Mouse (Mus musculus) left cerebral cortex, adult 2 months (tissue): ENCODE results near the gene Tgfb2. TPM values are rescaled to one million over a fixed set of nuclear protein-coding genes. Genes with fewer than 3 reads are reported as not detected.

ENCODE experiments used
- DNase-seq, 2 experiments: peaks; one replicate each; pipeline ENCODE4 v3.0.0; 2021 to 2022; ENCODE audit warnings: low spot score in 2 of 2, mixed read lengths in 1 of 2; ENCODE audit errors: extremely low spot score in 1 of 2
- H3K27ac ChIP-seq: fragments of 200-600 bp; 2 replicates; pipeline ENCODE4 v1.8.1; 2022
- H3K4me3 ChIP-seq: fragments of 200-600 bp; 2 replicates; pipeline ENCODE4 v1.8.1; 2022
- CTCF ChIP-seq: fragments of 200-600 bp; IDR thresholded peaks from 2 replicates; pipeline ENCODE4 v1.8.1; 2022; ENCODE audit warnings: antibody characterized with exemption, mild to moderate bottlenecking, moderate library complexity
- intact Hi-C: fragments of 180-260 bp; cut with DNase I; formaldehyde crosslinking; loops from one replicate; pipeline ENCODE4 v1.15.1; 2025
- total RNA-seq, 2 experiments: library from RNA; stranded (reverse); gene quantifications; 2 replicates each; pipeline ENCODE4 v1.2.3; 2021

Gene Tgfb2
- total RNA-seq, 2 experiments from 2014 or later: 6.0 to 7.4 TPM

- intact Hi-C loops: loop anchor here (10.0 kb wide), 1 partner anchor 604 kb away; the partner anchor contains the start of gene Lyplal1
- no peak for DNase-seq
Observed at GRCm38 (mm10) chr1:186718881-186719280, 13.1 kb upstream of the Tgfb2 start.

GRCm38 (mm10) chr1:186714980-186715896 is 9.4 kb upstream of the Tgfb2 start:
- TF ChIP-seq CTCF: no peak
- no peak for DNase-seq
- Histone ChIP-seq H3K4me3 (no peak overlapping the region), H3K27ac (no peak overlapping the region)
- intact Hi-C loops: loop anchor here (2.0 to 10.0 kb wide), 3 partner anchors 258 to 600 kb away; partner anchors contain the start of gene Lyplal1

More at GRCm38 (mm10) chr1:186718881-186719280, 13.1 kb upstream of the Tgfb2 start:
- Histone ChIP-seq H3K4me3 (no peak overlapping the region), H3K27ac (no peak overlapping the region)
- no peak for TF ChIP-seq CTCF

GRCm38 (mm10) chr1:186714215-186714614 is 8.4 kb upstream of the Tgfb2 start:
- no peak for DNase-seq
- TF ChIP-seq CTCF: no peak
- no peak overlapping the region for H3K27ac ChIP-seq
- intact Hi-C loops: loop anchor here (2.0 to 10.0 kb wide), 3 partner anchors 257 to 599 kb away; partner anchors contain the start of gene Lyplal1
- H3K4me3 ChIP-seq: no peak overlapping the region

GRCm38 (mm10) chr1:186712802-186713471 is 7.1 kb upstream of the Tgfb2 start:
- Histone ChIP-seq H3K4me3 (no peak overlapping the region), H3K27ac (no peak overlapping the region)
- intact Hi-C loops: loop anchor here (2.0 to 10.0 kb wide), 4 partner anchors 256 to 1166 kb away; partner anchors contain the start of gene Lyplal1
- DNase-seq: no peak
- TF ChIP-seq CTCF: peak; percentile 83

- peak; percentile 20 for TF ChIP-seq CTCF
- Histone ChIP-seq H3K27ac (peak overlapping the region; percentile 63), H3K4me3 (peak overlapping the region; percentile 83)
- peak; percentile 56 to 64 for DNase-seq
- intact Hi-C loops: loop anchor here (5.0 kb wide), 3 partner anchors 98 to 463 kb away; no protein-coding TSS in a partner anchor
Observed at GRCm38 (mm10) chr1:186705203-186705914, 430 bp downstream of the Tgfb2 start.

DNA sequence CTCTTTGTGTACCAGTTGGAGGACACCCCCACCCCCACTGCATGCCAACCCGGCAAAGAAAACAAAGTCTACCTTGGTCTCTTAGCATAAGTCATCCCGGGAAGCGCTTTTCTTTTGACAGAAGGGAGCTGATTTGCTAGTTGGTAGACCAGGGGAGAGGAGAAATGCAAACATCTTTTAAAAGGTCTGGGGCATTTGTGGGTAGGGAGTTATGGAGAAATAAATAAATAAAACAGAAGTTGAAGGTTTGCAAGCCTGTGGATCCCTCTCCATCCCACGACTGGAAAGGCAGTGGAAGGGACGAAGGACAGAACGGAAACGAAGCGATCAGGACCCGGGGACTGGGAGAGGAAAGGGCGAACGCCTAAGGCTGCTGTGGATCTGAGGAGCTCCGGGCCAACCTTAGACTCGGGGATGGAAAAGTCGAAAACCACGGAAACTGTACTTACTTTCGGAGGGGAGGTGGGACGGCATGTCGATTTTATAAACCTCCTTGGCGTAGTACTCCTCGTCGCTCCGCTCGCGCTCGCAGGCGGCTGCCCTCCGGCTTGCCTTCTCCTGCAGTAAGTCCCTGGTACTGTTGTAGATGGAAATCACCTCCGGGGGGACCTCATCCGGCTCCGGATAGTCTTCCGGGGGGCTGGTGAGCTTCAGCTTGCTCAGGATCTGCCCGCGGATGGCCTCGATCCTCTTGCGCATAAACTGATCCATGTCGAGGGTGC is 1.6 kb downstream of the Tgfb2 start:
- no peak; the same call in none of the 2 replicates for TF ChIP-seq CTCF
- peak in 1 of 2 experiments; percentile 21 for DNase-seq
- Histone ChIP-seq H3K4me3 (peak overlapping the region; percentile 83), H3K27ac (peak overlapping the region; percentile 29)
- intact Hi-C loops: loop anchor here (5.0 kb wide), 1 partner anchor 47 kb away; no protein-coding TSS in a partner anchor

DNA sequence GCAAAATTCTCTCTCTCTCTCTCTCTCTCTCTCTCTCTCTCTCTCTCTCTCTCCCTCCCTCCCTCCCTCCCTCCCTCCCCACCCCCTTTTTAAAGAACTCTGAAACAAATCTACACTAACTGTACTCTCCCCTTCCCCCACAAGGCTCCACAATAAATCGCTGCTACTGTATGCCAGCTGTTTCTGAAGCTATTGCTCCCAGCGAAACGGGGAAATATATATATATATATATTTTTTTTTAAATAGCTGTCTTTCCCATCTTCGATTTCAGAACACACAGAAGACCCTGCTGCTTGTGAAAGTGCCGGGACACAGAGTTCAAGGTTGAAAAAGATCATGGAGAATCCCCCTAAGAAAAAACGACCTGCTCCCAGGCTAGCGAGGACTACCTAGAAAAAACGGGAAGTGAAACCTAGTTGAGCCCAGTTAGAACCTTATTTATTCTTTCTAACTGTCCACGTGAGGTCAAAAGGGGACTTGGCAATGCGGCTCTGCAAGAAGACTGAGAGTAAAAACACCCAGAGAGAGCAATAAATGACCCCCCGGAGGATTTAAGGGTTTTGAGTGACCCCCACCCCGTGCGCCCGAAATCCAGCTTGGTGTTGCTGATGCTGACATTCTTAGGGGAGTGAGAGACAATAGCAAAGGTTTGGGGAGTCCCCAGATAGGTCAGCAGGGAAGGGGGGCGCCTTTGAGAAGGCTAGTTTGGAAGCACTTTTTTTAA is 2.4 kb downstream of the Tgfb2 start:
- Histone ChIP-seq H3K27ac (peak overlapping the region; percentile 29; the same call in 1 of the 2 replicates), H3K4me3 (peak overlapping the region; percentile 83)
- no peak for TF ChIP-seq CTCF
- intact Hi-C loops: loop anchor here (5.0 kb wide), 1 partner anchor 46 kb away; no protein-coding TSS in a partner anchor
- DNase-seq: no peak

DNA sequence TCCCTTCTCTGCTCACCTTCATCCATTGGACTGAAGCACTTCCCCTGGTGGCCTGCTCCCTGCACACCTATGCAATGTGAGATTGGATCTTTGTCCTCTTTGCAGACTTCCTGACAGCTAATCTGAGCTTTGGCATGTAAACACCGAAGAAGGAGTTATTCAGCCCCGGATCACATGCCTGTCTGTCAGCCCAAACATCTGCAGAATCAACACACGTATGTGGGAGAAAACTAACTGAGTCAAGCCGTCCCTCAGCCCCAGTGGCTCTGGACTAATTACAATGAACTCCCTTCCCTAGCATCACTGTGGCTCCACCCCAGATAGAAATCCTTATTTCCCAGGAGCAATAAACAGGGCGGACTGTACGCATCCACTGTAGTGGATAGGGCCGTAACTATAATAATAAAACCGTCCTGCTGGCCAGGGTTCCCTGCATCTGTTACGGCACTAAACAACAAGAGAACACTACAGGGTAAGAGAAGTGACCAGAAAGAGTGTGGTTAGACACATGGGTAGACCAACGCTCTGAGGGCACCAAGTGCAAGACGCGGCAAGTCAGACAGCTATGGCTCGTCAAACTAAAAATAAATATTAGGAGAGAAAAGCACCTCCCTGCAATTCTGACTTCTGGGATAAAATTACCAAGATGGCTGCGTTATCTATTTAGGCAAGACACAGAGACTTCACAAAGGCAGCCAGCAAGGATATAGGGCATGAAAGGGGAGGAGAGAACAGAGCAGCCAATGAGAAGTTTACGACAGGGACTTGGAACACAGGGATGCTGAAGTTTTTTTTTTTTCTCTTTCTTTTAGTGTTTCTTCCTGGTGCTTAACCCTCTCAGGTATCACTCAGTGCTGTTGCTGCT is 3.2 kb downstream of the Tgfb2 start:
- DNase-seq: no peak
- TF ChIP-seq CTCF: no peak
- peak overlapping the region; percentile 21 for H3K4me3 ChIP-seq
- intact Hi-C loops: loop anchor here (5.0 kb wide), 1 partner anchor 45 kb away; no protein-coding TSS in a partner anchor
- peak overlapping the region; percentile 38; the same call in 1 of the 2 replicates for H3K27ac ChIP-seq

DNA sequence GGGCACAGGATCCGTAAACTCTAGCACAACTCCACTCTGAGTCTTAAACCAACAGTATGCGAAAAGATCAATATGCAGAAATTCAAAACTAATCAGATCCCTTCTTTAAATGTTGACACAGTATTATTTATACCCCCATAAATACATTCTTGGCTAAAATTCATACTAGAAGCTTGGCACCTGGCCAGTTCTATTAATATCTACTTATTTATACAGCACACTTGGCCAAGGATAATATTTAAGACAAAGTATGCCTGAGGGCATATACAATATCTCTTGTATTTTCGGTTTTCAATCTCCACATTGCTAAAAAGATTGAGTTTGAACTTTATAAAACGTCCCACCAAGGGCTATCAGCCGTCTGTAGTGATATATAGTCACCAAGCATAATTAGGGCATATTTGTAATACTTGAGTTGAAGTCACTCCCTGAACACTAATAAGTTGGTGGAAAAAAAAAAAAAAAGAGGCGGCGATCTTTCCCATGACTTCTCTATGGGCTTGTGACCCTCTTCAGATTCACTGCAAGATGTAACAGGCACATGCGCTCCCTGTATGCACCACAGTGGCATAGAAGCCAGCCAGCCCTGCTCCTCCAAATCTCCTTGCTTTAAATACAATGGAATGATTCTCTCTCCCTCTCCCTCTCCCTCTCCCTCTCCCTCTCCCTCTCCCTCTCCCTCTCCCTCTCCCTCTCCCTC is 4.4 kb downstream of the Tgfb2 start:
- H3K4me3 ChIP-seq: no peak overlapping the region
- no peak for DNase-seq
- TF ChIP-seq CTCF: no peak
- H3K27ac ChIP-seq: no peak overlapping the region
- intact Hi-C loops: loop anchor here (5.0 kb wide), 1 partner anchor 44 kb away; no protein-coding TSS in a partner anchor
